Mouse (Mus musculus) gastrocnemius, postnatal 4 days (tissue): ENCODE data around the gene Gpalpp1. TPM values are rescaled to one million over a fixed set of nuclear protein-coding genes. Genes with fewer than 3 reads are reported as not detected.

Source experiments
- DNase-seq, 2 experiments: peaks; one replicate each; pipeline ENCODE4 v3.0.0; 2021 to 2022; ENCODE audit warnings: low spot score in 2 of 2, mixed read lengths in 2 of 2
- long read RNA-seq, 2 experiments: library from polyadenylated mRNA; stranded (forward); transcript quantifications; one replicate each; pipeline ENCODE4 v2.0.0; 2021
- total RNA-seq, 2 experiments: library from RNA; stranded (reverse); gene quantifications; 2 replicates each; pipeline ENCODE4 v1.2.3; 2021

Gpalpp1 gene
- total RNA-seq = 10 to 100 TPM in 1 of 2 experiments, 1 to 10 TPM in 1; 9.0 to 10.4 TPM
- long read RNA-seq, experiment 1, full-length matches to known transcripts = 7 of 9 reads
- long read RNA-seq, experiment 1, partial matches to known transcripts = 0 of 9 reads
- long read RNA-seq, experiment 1, other reads (novel, unspliced or antisense) = 2 of 9 reads
- long read RNA-seq, experiment 2, full-length matches to known transcripts = 7 of 10 reads
- long read RNA-seq, experiment 2, partial matches to known transcripts = 0 of 10 reads
- long read RNA-seq, experiment 2, other reads (novel, unspliced or antisense) = 3 of 10 reads

- peak; percentile 62 to 86 for DNase-seq
These were observed at the start of gene Gpalpp1, which contains the start of gene Nufip1 for GRCm38 (mm10) chr14:76110396-76111221. Gene Gpalpp1, minus strand, starts transcription at chr14:76110760. Gene Nufip1, plus strand, starts transcription at chr14:76110891.

- no peak for DNase-seq
These were observed 47.7 kb upstream of the Gpalpp1 start for GRCm38 (mm10) chr14:76158192-76158785.

DNA sequence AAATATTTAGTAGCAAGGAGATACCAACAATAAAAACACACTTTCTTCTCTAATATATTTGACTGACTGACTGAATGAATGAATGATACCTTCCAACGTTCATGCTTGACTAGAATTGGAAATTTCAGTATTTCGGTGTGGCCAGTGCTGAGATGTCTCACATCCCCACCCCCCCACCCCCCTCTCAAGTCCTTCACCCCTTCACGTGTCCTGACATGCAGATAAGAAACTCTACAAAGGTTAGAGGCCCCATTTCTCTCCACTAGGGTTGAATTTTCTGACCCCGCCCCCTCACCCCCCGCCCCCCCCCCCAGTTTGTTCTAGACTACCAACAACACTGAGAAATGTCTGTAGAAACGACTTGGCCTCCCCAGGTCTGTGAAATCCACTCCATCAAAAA lies 43.3 kb upstream of the Gpalpp1 start:
- DNase-seq = no peak

GRCm38 (mm10) chr14:76153003-76153675 lies 42.6 kb upstream of the Gpalpp1 start:
- DNase-seq = no peak

DNA sequence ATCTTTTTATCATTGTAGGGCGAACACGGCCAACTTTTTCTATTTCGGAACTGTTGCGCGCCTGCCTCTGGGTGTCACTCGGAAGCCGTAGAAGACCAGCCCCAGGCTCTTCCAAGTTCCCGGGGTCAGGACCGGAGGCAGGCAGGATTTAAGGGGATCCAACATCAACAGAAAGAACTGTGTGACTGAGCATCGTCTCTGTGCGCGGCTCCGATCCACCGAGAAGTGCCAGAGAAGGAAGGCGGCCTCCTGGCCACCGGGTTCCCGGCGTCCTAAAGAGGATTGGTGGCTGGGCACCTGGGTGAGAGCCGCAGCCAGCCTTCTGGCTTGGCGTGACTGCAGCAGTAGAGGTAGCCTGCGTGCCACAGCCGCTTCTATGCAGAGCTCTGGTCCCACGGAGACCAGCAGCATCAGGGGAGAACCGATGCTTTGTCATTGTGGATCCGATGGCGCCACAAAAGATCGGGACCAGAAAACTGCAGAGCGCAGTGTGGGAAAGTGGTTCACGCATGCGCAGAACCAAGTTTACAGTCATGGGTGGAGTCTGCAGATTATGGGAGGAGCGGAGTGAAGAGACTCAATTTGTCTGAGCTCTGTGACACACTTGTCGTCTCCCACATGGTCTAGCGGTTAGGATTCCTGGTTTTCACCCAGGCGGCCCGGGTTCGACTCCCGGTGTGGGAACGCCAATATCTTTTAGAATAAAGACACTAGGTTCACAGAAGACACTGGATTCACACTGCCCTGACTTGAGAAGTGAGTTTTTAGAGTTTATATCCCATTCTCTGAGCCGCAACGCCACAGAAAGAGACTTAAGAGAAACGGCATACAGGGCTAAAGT lies 41.8 kb upstream of the Gpalpp1 start:
- peak; percentile 85 to 93 for DNase-seq

- DNase-seq = no peak
These were observed 41.2 kb upstream of the Gpalpp1 start for GRCm38 (mm10) chr14:76151820-76152161.

DNA sequence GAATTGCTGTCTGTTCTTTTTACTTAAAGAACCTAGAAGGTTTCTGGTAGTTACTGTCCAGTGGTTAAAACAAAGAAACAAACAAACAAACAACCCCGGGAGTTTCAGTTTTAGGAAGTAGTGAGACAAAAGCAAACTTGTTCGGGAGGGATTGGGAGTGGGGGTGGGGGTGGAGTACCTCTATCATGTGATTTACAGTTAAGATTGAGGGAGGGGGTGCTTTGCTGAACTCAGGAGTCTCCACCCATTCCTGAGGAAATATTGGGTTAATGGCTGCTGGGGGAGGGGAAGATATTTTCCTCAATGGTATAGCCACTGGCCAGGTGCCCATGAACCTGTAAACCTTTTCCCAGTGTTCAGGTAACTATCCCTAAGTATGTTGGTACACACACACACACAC lies 40.5 kb upstream of the Gpalpp1 start:
- DNase-seq = no peak

DNA sequence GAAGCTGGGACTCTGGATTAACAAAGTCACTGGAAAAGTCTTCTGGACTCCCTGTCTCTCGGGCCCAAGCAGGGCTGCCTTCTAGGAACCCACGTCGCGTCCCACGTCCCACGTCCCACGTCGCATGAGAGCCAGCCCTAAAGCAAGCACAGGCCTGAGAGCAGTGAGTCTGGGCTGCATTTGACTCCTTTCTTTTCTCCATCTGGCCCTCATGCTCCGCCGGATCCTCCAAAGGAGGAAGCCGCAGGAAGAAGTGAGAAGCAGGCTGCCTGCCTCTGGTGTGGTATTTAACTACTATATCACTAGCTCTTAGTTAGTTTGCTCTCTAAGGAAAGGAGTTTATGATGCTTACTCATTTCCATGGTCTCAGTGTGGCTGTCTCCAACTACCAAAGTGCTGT lies 39.9 kb upstream of the Gpalpp1 start:
- DNase-seq = no peak

DNA sequence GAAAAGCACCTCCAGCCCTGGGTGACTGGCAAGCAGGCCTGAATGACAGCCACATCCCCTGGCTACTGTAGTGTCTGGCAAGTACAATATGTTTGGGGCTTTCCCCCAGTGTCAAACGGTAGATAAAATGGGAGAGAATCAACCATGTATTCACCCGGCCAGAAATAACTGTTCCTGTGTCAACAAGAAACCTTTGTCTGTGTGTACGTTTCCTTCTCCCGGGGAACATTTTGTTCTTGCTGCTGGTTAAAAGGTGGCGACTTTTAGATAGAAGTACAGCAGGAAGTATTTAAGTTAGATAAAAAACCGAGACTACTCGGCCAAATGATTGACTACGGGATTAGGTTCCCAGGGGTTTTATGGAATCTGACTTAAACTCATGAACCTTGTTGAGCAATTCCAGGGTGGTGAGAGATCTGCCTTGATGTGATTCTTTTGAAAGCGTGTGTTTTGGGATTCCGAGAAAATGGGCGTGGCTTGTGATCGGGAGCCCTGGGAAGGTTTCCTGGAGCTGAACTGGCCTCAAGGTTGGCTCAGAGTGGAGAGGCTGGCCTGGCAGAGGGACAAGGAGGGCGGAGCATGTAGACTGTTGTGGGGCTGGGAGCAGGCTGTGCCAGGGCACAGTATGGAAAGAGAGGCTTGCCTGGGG lies 39.1 kb upstream of the Gpalpp1 start:
- peak; percentile 27 to 80 for DNase-seq

DNA sequence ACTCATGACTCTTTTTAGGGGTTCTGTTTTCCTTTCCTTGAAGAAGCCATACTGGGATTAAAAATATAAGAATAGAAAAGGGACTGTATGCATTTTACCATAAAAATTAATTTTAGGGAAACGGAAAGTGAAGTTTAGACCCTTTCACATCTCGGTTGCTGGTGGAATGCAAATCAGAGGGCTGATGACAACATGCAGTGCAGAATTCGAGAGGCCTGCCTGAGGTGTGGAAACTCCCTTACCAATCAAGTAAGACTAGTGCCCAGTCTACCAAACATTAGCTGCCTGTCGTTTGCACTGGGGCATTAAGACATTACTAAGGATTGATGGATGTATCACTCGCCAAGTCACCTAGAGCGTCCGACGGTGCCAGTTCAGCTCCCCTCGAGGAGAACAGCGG lies 37.7 kb upstream of the Gpalpp1 start:
- DNase-seq = no peak

DNA sequence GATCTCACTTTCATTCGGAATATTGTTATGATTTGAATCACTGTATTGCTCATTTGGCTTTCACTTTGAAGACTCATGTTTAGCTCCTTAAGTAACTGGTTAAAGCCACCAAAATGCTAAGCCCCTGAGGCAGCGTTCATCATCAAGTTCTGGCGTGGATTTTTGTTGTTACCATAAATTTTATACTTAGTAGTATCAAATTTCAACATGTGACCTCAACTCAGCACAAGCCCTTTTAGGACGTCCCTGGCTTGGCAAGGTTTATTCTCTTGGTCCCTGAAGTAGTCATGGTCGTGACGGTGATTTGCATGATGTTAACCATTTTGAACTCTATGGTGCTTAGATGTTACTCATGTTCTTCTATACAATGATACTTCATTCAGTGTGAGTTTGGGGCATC lies 36.5 kb upstream of the Gpalpp1 start:
- no peak for DNase-seq

GRCm38 (mm10) chr14:76145868-76146267 lies 35.3 kb upstream of the Gpalpp1 start:
- DNase-seq = no peak

- DNase-seq = no peak
These were observed 34.7 kb upstream of the Gpalpp1 start for GRCm38 (mm10) chr14:76145248-76145647.

GRCm38 (mm10) chr14:76134975-76135374 lies 24.4 kb upstream of the Gpalpp1 start:
- DNase-seq = no peak

GRCm38 (mm10) chr14:76128174-76128573 lies 17.6 kb upstream of the Gpalpp1 start:
- no peak for DNase-seq

DNA sequence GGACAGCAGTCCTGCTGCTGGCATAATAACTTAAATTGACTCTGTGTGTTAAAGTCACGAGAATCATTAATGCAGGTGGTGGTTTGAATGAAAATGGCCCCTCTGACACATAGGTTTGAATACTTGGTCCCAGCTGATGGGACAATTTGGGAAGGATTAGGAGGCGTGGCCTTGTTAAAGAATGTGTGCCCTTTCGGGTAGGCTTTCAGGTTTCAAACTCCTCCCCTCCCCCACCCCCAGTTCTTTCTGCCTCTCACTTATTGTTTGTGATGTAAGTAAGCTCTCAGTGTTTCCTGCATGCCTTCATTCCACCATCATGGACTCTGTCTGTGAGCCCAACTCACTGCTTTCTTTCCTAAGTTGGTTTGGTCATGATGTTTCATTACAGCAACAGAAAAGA lies 16.8 kb upstream of the Gpalpp1 start:
- DNase-seq = no peak

GRCm38 (mm10) chr14:76122663-76123058 lies 12.1 kb upstream of the Gpalpp1 start:
- DNase-seq = no peak

- DNase-seq = peak in 1 of 2 experiments; percentile 38
These were observed 11.5 kb upstream of the Gpalpp1 start for GRCm38 (mm10) chr14:76121901-76122662.

- DNase-seq = no peak
These were observed 9.9 kb upstream of the Gpalpp1 start for GRCm38 (mm10) chr14:76120472-76120871.
